Mouse (Mus musculus): ENCODE measurements around the gene Tekt3.

Tekt3 gene

GRCm38 (mm10) chr11:63061446-63061845 is at the start of gene Tekt3:
Gene Tekt3, plus strand, starts transcription at chr11:63061654.
- peak; percentile 50 for DNase-seq (ENCODE audit: extremely low spot score, low spot score)

DNA sequence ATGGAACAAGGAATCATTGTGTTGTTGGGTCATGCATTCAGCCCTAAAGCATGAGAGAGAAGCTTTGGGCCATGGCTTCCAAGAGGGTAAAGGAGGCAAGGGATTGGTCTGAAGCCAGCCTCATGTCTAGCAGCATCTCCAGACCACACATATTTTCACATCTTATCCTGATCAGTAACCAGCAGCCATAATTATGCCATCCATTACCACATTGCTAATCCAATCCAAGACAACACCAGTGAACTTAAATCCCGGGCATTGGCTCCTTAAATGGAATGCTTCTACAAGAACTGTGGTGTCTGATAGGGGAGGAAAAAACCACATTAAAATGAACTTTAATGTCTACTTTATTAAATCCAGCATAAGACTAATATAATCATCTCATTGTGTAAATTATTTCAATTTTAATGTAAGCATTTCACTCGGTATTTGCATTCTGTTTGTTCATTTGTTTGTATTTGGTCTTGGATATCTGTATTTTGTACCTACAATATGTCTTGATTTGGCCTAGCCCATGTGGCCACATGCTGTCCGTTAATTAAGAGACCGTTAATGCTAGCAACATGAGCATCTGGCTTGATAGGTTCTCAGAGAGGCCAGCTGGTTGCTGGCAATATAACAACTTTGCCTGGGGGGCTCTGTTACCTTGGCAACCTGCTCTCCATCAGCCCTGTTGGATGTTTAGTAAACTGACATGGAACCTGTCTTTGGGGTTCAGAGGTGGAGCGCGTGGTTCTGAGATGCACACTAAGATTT is 43.9 kb upstream of the Tekt3 start:
- no peak for DNase-seq (ENCODE audit: extremely low spot score, low spot score)

DNA sequence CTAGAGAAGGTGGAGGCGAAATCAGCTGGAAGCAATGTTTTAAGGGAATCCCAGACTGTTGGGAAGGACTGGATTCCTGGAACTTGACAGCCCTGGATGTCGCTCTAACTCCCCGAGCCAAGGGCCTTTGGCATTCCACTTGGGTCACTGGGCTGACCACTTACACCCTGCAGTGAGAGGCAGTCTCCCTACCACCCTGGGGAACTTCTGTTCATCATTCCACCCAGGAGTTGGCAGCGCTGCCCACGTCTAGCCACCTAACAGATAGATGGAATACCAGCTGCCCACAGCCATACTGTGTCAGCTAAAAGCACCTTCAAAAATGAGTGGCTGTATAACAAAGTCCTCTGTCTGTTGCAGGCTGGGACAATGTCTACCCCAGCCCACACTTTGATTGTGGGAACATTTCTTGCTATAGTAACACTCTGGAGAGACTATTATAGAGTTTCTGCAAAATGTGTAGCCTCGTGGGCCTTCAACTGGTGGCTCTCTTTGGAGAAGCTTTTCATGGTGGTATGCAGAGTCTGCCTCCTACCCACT is 43.3 kb upstream of the Tekt3 start:
- no peak for DNase-seq (ENCODE audit: extremely low spot score, low spot score)

DNA sequence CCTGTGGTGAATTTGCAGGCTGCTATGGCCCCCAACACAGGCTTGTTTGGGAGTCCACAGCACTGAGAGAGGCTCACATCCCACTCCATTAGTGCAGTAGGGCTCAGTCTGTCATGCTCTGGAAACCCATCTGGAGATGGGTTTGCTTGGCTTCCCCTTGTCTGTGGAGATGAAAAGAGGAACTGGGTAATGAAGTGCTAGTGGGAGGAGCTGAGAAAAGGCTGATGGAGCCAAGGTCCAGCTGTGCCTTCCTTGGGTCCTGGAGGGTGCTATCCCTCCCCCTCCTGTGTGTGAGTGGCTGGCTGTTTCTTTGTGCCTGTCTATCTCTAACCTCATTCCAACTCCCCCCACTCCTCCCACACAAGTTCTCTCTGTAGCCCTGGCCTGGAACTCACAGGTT is 40.8 kb upstream of the Tekt3 start:
- DNase-seq (ENCODE audit: extremely low spot score, low spot score): no peak

- DNase-seq (ENCODE audit: extremely low spot score, low spot score): no peak
Observed at GRCm38 (mm10) chr11:63021141-63021806, 40.2 kb upstream of the Tekt3 start.

DNA sequence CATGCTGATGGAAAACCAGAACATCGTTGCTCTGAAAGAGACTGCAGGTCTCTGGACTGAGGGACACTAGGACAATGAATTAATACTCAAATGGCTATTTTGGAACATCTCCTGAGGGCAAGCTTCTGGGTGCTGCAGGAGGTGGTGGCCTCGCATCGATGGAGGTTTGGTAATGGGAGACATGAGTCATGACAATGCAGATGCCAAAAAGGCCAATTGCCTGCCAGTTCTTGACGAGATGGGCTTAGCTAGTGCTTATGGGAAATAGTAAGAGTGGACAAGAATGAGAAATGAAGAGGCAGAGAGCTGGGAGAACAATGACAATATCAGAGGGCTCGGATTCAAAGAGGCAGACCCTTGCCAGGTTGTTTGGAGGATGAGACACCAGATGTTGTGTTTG is 38.0 kb upstream of the Tekt3 start:
- DNase-seq (ENCODE audit: extremely low spot score, low spot score): no peak

DNA sequence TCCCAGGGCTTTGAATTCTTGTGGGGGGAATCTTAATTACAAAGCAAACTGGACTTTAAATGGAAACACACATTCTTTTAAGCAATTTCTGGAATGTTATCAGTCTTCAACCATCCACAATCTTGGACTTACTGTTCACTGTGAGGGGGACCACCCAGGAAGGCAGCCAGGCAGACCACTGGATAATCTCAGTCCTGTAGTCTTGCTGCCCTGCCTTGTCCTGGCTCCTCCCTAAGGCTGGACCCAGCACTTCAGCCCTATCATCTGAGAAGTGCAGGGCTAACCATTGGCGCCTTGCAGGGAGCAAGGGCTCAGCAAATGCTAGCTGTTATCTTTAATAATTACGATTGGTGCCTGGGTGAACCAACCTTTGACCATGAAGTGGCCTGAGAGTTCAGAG is 37.3 kb upstream of the Tekt3 start:
- DNase-seq (ENCODE audit: extremely low spot score, low spot score): no peak

DNA sequence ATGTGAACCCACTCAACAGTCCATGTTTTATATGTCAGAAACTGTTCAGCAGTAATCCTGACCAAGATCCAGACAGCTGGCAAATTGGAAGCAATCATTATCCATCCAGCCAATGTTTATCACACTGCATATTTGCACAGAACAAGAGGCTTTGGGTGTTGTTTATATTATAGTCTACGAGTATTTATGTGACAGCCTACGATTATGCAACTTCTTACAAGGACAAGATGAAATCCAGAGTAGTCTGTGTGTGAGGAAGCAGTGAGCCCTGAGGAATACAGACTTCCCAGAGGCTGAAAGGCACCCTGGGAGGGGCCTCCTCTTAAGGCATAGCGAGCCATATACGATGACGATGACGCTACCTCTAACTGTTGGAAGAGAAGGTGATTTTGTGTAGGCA is 36.0 kb upstream of the Tekt3 start:
- no peak for DNase-seq (ENCODE audit: extremely low spot score, low spot score)

DNA sequence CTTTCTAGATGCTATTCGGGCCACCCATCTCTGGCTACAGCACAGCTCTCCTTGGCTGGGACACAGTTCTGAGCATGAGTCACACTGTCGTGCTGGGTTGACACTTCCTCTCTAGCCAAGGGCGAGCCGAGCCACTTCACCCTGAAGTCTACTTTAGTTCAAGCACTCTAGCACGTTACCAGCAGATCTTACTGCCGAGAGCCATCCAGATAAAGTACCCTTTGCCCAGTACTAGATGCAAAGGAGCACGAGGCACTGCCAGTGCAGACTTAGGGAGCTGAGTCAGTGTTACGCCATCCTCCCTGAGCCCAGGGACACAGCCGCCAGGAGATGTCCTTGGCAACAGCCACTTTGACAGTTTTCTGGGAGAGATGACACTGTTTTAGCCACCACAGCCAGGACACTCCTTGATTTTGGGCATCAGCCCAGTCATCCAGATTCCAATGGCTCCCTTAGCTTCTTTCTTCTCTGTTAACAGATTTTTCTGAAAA is 34.8 kb upstream of the Tekt3 start:
- DNase-seq (ENCODE audit: extremely low spot score, low spot score): no peak

DNA sequence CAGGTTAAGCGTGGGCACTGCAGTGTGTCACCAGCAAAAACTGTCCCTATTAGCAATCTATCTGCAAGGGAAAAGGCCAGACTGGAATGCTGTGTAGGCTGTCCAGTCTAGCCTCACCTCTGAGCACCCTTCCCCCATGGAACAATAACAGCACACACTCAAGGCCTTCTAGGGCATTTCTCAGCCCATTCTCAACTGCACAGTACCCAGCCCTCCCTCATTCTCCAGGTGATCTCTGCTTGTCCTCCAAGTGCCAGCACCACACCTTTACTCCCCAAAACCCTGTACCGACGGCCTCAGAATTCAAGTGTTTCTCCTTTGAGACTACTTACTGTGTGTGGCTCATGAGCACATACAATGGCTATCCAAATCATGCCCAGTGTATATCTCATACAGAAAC is 33.3 kb upstream of the Tekt3 start:
- DNase-seq (ENCODE audit: extremely low spot score, low spot score): no peak

GRCm38 (mm10) chr11:63029148-63029714 is 32.2 kb upstream of the Tekt3 start:
- no peak for DNase-seq (ENCODE audit: extremely low spot score, low spot score)

DNA sequence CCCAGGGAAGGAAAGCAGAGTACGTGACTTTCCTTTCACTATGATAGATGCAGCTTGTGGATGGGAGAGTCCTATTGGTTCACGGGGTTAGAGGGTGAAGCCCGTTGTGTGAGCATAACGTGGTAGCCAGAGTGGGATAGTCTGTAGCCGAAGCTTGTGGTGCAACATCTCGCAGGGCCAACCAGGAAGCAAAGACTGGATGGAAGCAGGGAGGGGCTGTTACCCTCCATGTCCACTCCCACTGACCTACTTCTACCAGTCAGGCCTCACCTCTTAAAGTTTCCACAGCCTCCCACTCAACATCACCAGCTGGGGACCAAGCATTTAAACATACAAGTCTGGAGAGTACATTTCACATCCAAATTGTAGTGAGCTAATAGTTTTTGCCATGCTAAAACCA is 31.7 kb upstream of the Tekt3 start:
- no peak for DNase-seq (ENCODE audit: extremely low spot score, low spot score)

- no peak for DNase-seq (ENCODE audit: extremely low spot score, low spot score)
Observed at GRCm38 (mm10) chr11:63035420-63036211, 25.8 kb upstream of the Tekt3 start.

GRCm38 (mm10) chr11:63040002-63040661 is 21.3 kb upstream of the Tekt3 start:
- no peak for DNase-seq (ENCODE audit: extremely low spot score, low spot score)

GRCm38 (mm10) chr11:63045771-63046170 is 15.7 kb upstream of the Tekt3 start:
- no peak for DNase-seq (ENCODE audit: extremely low spot score, low spot score)

DNA sequence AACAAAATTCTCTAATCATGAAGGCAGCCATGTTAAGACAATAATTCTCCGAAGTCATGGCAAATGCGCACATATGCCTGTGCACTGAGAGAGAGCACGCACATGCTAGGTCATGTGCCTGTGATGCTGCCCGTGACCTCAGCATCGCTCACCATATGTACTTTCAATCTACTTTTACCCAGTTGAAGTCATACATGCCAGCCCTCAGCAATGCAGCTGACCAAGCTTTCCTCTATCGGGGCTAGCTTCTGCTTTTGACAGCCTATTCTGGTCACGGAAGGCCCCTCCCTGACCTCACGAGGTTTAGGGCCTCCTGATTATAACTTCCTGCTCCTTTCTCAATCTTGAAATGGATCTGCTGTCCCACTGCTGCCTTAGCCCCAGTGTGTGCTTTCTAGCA is 15.1 kb upstream of the Tekt3 start:
- DNase-seq (ENCODE audit: extremely low spot score, low spot score): no peak

GRCm38 (mm10) chr11:63050362-63050932 is 11.0 kb upstream of the Tekt3 start:
- no peak for DNase-seq (ENCODE audit: extremely low spot score, low spot score)

GRCm38 (mm10) chr11:63051041-63051440 is 10.4 kb upstream of the Tekt3 start:
- DNase-seq (ENCODE audit: extremely low spot score, low spot score): no peak

- DNase-seq (ENCODE audit: extremely low spot score, low spot score): no peak
Observed at GRCm38 (mm10) chr11:63051996-63052395, 9.5 kb upstream of the Tekt3 start.

GRCm38 (mm10) chr11:63055596-63055995 is 5.9 kb upstream of the Tekt3 start:
- no peak for DNase-seq (ENCODE audit: extremely low spot score, low spot score)
